Mouse (Mus musculus): ENCODE measurements around the gene Gm14409. TPM values are rescaled to one million over a fixed set of nuclear protein-coding genes. Genes with fewer than 3 reads are reported as not detected.

The Gm14409 gene
- under 1 TPM in 1 of 2 experiments, not detected in 1; 0.86 TPM for total RNA-seq (2023)

DNA sequence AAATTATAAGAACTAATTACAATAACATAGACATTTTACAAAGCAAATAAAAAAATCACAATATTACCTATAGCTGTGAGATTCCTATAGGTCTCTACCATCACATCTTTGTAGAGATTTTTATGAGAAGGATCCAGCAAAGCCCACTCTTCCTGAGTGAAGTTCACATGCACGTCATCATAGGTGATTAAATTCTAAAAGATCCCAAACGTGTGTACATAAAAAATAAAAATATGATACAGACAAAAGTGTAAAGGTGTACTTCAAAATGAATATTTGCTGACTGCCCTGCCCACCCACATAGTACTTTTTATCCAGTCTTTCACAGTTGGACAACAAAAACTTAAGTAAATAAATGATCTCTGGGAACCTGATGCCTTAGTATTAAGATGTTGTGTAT, at the start of gene Gm14409:
Gene Gm14409 (minus strand): TSS at position 101 of the 400 bp plus-strand sequence.

Other genes starting within 250 kb of the Gm14409 start
- not detected for gene Gm14401, start 192.7 kb downstream of the Gm14409 start, total RNA-seq (2023)
- 1 to 10 TPM; 3.2 to 6.5 TPM for gene Gm14410, start 60.6 kb downstream of the Gm14409 start, total RNA-seq (2023)
- gene Gm14412, start 57.3 kb upstream of the Gm14409 start, total RNA-seq (2023): not detected
- 1 to 10 TPM in 1 of 2 experiments, under 1 TPM in 1; 0.50 to 2.9 TPM for gene Gm14418, start 131.3 kb upstream of the Gm14409 start, total RNA-seq (2023)
- gene Zfp970, start 197.7 kb upstream of the Gm14409 start, total RNA-seq (2023): 1 to 10 TPM; 2.9 to 3.2 TPM
- 1 to 10 TPM; 6.0 to 7.2 TPM for gene Gm14403, start 231.2 kb upstream of the Gm14409 start, total RNA-seq (2023)

Data from monocyte, adult 59 days (primary cell).